Mouse (Mus musculus) small intestine, adult 2 months (tissue): ENCODE results near the gene Il1r1.

Source experiments
- CTCF ChIP-seq: fragments of 200-500 bp; IDR thresholded peaks from 2 replicates; pipeline ENCODE4 v1.5.1; 2012; ENCODE audit warnings: low read depth, mild to moderate bottlenecking, control low read depth, inconsistent platforms, low read length, moderate library complexity, mixed read lengths; ENCODE audit not compliant: insufficient replicate concordance, insufficient read length; ENCODE audit errors: extremely low read depth
- POLR2A ChIP-seq: fragments of 200-500 bp; IDR thresholded peaks from 2 replicates; pipeline ENCODE4 v1.6.1; 2012; ENCODE audit warnings: low read depth, mild to moderate bottlenecking, control low read depth, inconsistent platforms, low read length, moderate library complexity

- no peak for TF ChIP-seq CTCF
- TF ChIP-seq POLR2A, result no peak
Observed at GRCm38 (mm10) chr1:40282394-40282793, 57.5 kb downstream of the Il1r1 start.
